Mouse (Mus musculus) adrenal gland, postnatal 10 days (tissue): ENCODE measurements around the gene Cstb. TPM values are rescaled to one million over a fixed set of nuclear protein-coding genes. Genes with fewer than 3 reads are reported as not detected.
A peak's percentile ranks its signal among the peaks of the same experiment; 100 is the strongest.

ENCODE experiments used
- DNase-seq: peaks from one replicate; pipeline ENCODE4 v3.0.0; 2021; ENCODE audit warnings: mixed read lengths
- total RNA-seq, 2 experiments: library from RNA; stranded (reverse); gene quantifications; 2 replicates each; pipeline ENCODE4 v1.2.3; 2021

Gene Cstb
- total RNA-seq, 2 experiments from 2014 or later: 130 to 150 TPM

GRCm38 (mm10) chr10:78417888-78418287 lies 7.6 kb upstream of the Cstb start:
- DNase-seq: peak; percentile 68

- peak; percentile 38 for DNase-seq
Observed at GRCm38 (mm10) chr10:78418791-78419190, 6.7 kb upstream of the Cstb start.

DNA sequence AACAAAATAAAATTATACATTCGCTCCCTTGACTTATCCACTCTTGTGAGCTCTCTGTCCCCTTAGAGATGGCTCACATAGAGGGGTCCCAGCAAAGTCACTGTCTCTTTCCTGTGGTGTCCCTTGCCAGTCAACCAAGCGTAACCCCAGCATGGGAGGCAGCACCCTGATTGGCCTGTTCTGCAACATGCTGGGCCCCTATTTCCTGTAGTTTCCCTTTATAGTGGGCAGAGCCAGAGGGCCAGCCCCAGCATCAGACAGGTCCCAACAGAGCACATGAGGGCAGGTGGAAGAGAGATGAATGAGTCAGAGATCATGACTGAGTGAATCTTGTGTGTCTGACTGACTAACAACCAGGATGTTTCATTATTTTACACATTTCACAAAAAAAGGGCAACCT lies 4.5 kb upstream of the Cstb start:
- no peak for DNase-seq

DNA sequence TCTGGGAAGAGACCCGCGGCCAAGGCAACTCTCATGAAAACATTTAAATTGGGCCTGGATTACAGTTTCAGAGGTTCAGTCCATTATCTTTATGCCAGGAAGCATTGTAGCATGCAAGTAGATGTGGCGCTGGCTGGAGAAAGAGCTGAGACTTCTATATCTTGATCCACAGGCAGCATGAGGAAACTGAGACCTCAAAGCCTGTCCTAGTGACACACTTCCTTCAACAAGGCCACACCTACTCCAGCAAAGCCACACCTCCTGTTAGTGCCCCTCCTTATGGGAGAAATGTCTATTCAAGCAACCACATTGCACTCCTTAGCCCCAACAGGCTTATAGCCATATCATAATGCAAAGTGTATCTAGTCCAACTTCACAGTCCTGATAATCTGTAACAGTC lies 2.9 kb upstream of the Cstb start:
- no peak for DNase-seq

DNA sequence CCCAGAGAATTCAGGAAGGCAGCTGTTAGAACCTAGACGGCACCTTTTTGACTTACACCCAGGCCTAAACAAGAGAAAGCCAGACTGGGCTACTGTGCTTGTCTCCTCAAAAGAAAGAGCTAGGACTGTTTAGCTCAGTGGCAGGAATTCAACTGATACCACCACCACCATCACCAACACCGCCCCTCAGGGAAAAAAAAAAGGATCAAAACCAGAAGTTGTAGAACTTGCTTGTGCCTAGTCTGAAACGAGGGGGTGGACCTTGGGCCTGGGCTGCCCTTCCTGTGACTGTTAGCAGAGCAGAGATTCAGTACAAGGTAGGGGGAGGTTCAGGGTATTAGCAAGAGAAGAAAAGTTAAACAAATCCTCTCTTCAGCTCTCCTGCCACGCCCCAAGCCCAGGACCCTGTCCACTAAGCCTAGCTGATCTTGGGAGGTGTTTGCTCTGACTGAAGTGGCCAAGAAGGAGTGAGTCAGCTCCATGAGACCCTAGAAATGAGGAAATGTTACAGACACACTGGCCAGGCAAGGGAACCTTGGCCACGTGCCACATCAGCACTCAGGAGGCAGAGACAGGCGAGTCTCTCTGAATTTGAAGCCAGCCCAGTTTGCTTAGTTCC lies 757 bp downstream of the Cstb start:
- peak; percentile 28 for DNase-seq

- no peak for DNase-seq
Observed at GRCm38 (mm10) chr10:78428070-78428469, 2.6 kb downstream of the Cstb start.

DNA sequence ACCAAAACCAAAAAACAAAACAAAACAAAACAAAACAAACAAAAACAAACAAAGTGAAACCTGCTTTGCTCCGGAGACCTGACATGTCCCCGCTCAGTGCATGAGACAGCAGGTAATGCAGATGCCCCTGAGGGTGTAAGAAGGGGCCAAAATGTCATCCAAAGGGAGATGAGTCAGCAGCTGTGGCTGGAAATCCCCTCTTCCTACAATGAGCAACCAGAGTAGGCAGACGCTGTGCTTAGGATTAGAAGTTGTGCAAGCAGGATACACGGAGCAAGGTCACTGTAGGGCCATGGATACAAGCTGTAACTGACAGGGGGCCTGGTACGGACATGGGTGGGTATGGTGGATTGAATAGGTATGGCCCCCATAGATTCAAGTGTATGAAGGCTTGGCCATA lies 3.7 kb downstream of the Cstb start:
- DNase-seq: no peak

DNA sequence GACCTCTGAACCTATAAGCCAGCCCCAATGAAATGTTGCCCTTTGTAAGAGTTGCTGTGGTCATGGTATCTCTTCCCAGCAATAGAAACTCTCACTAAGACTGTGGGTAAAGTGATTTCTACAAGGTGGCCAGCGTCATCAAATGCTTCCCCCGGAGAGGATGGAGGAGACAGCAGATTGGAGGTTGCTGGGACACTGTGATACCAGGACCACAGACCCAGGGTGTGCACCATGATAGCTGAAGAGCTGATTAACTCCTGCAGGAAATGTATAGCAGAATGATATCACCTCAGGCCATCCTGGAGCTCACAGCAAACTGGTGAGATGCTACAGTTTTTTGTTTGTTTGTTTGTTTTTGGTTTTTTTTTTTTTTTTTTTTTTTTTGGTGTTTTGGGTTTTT lies 4.3 kb downstream of the Cstb start:
- no peak for DNase-seq

DNA sequence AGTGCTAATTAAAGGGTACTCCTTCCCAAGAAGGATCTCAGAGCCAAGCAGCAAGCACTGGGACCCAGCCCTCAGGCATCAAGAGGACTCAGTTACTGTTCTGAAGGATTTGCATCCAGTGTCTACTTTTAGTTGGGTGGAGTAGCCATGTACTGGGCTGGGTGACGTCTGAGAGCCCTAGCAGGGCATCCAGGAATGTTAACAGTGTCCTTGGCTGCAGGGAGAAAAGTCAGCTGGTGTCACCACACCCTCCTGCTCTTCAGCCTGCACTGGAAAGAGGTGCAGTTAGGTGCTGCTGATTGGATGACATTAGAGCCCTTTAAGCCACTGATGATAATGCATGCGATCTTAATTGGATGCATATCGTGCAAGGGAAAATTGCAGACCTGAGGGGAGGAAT lies 7.4 kb downstream of the Cstb start:
- DNase-seq: no peak

DNA sequence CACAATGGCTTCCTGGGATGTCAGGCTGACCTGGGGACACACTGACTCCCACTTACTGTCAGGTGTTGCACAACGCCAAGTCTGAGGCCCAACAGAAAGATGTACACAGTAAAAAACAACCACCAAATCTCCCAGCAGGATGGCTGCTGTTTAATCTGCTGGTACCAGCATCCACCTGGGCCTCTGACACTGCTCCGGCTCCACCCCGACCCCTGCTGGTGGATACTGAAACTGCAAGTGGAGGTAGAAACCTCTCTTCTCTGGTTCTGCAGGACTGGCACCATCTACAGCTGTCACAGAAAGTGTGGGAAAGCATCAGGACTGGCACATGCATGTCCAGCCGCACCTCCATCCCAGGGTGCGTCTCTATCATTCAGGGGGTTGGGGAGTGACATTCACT lies 12.6 kb downstream of the Cstb start:
- DNase-seq: peak; percentile 93

GRCm38 (mm10) chr10:78439550-78439949 lies 14.1 kb downstream of the Cstb start:
- DNase-seq: no peak

GRCm38 (mm10) chr10:78439990-78440389 lies 14.5 kb downstream of the Cstb start:
- no peak for DNase-seq

GRCm38 (mm10) chr10:78440812-78441211 lies 15.3 kb downstream of the Cstb start:
- no peak for DNase-seq

DNA sequence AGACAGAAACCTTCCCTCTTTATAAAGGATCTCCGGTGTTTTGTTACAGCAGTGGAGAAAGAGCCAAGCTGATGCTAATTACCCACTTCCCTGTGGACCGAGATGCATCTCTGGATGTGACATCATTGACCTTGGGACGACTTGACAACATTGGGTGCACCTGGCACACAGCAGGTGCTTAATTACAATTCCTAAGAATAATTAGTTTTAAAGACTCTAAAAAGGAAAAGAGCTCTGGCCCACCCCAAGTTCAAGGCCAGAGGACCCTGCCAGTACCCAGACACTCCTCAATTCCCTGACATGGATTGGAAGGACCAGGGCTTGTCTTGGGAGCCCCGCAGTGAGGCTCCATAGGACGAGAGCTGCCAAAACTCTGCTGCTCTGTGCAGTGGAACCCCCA lies 16.1 kb downstream of the Cstb start:
- no peak for DNase-seq

GRCm38 (mm10) chr10:78442292-78442691 lies 16.8 kb downstream of the Cstb start:
- DNase-seq: no peak

DNA sequence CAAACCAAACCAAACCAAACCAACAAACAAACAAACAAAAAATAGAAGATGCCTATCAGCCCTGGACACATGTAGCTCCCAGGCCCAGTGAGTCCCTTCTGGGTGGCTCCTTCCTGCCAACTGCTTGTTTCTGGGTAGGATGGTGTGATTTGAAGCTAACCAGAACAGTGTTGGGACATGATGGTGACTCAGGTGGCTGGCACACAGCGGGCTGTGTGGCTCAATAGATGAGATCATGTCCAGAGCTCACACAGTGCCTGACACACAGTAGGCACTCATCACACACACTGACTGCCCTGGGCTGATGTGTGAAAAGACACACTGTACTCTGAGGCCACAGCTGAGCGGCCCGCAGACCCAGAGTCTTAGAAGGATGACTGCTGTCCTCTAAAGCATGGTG lies 20.7 kb downstream of the Cstb start:
- no peak for DNase-seq

DNA sequence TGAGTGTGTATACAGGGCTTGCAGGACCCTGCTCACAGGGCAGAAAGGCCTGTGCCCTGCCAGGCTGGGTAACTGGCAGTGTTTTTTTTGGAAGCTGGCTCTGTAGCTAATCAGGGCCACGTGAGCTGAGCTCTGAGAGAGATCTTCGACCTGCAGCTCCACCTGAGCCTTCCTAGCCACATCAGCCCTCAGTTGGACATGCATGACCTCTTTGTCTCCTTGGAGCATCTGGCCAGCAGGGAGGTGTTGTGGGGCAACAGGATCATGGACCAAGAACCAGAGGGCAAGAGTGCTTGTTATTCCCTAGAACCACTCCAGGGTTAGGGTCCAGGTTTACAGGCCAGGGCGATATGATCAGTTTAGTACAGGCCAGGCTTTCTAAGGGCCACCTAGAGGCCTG lies 21.9 kb downstream of the Cstb start:
- DNase-seq: no peak

GRCm38 (mm10) chr10:78450761-78451160 lies 25.3 kb downstream of the Cstb start:
- DNase-seq: no peak

DNA sequence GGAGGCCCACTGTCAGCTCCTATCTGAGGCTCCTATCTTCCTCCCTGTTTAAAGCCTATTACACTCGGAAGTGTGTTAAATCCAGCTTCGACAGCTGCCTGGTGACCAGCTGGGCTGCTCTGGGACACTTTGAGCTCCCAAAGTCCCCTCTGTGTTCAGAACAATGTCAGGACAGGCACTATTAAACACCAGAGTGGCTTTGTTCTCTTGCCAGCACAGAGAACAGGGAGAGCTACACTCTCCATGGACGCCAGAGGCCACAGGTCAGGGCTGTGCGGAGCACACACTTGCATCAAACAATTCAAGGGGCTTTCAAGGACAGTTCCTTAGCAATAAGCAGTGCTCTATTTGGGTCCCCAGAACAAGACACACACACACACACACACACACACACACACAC lies 27.2 kb downstream of the Cstb start:
- peak; percentile 58 for DNase-seq

DNA sequence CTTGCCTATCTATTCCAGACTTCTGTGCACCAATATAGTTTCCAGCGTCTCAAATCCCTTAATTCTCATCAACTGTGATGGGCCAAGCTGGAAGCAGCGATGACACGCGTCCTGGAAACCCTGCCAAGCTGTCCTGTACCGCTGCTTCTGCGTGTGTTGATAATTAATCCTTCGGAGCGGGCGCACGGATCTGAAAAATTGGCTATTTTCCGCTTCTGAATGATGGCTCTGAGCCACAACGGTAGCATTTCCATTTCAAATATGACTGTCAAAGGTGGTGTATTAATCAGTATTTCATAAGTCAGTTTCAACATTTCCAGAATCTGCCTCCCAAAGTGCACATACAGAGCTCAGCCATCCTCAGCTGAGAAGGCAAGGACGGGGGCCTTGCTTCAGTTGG lies 31.2 kb downstream of the Cstb start:
- DNase-seq: no peak

DNA sequence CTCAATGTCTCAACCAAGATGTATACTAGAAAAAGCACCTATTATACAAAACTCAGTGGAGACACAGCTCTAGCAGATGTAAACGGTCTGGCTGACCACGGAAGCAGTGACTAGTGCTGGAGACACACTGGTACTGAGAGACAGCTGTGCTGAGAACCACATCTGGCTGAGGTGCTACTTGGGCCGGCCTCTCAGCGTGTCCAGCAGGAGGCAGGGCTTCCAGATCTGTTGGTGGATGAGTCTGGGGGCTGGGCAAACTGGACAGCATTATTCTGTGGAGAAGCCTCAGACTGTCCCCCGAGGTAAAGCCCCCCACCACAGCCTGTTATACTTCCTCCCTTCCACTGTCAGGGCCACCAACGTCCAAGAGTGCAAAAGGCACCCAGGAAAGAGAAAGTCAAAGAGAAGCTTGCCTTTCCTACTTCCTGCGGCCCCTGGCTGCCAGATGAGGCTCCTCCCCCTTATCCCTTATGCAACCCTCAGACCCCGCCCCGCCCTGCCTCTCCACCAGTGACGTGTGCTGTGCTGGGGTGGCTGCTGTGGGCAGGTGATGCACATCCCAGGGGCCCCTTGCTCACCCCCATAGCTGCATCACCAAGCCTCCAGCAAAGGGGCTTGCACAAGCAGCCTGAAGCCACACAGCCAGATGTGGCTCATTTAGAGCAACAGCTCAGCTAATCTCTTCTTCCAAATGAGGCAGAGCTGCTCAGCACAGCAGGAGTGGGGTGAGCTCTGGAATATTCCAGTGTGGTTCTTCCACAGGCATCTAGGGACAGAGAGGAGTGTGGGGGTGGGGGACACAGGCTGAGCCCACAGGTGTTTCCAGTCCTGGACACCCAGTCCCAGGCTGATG lies 32.3 kb downstream of the Cstb start:
- peak; percentile 73 for DNase-seq

DNA sequence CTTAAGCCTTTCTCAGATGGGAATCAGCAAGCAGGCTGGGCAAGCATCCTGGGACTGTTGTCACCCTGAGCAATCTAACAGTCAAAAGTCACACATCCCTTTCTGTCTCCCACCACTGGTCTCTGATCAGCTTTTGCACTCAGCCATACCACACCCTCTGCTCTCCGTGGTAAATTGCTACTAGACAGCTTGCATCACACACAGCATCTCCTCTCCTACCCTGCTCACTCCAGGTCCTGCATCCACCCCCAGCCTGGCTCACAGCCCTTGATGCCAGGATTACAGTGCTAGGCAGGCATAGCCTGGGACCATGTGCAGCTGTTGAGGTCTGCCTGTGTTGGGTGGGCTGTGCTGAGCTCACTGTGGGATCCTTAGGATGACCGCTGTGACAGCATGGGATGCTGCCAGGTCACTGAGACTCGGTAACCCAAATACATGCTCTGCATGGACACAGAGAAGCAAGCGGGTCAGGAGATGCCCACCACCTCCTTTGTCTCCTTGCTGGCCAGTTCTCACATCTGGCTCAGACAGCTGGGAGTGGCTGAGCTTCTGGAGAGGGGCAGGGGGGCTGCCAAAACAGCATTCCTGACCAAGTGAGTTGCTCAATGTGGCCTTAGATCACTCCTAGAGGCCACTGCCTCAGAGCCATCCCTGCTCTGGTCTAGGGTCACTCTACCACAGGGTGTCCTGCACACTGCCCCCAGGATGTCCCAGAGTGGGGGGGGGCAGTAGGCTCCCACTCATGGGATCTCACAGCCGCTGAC lies 33.1 kb downstream of the Cstb start:
- no peak for DNase-seq

DNA sequence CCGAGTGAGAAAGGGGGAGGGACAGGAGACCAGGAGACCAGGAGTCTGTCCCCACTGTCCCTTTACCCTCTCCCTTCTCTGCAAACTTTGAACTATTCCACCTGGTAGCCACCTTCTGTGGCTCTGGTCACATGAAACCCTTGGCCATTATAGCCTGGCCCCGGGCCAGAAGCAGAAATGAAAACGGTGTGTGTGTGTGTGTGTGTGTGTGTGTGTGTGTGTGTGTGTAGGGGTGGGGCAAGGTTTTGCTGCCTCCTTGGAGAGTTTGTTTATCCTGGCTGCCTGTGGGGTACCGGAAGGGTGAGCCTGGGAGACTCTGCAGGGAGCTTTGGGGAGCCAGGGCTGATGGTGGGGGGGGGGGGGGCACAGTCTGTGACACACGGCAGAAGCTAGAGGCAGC lies 35.0 kb downstream of the Cstb start:
- no peak for DNase-seq
